Comparison of ENCODE assay signal across 14 mouse cellular contexts in genomic region chr16:37689934-37690333, GRCm38 (mm10). TPM values are rescaled to one million over a fixed set of nuclear protein-coding genes. Genes with fewer than 3 reads are reported as not detected.
DNase-seq lines count a peak whose midpoint lies in the region; ATAC-seq and TF ChIP-seq lines count a peak whose summit lies in the region.
"Had no signal": no experiment of that assay in that cellular context is flagged by ENCODE, and none has a peak within 500 bp of the region (broad histone marks: within the 10 kb centered on the region; RNA-seq: fewer than 3 reads in every experiment).

No protein-coding gene starts in this region.

- H3K4me3 ChIP-seq in heart, embryonic 14.5 days (ENCODE audit: control insufficient read depth in 1 of 2, insufficient read depth in 1 of 2, low read depth in 1 of 2, low read length in 2 of 2): no peak overlapping the region
- no peak overlapping the region for H3K4me3 ChIP-seq in heart, adult 2 months
- H3K4me3 ChIP-seq in CH12.LX (replicated peaks in 1 of 3; ENCODE audit: low read depth in 2 of 3, low read length in 2 of 3, poor library complexity in 1 of 3): peak overlapping the region; percentile 30 to 49 (median 49)
- no peak overlapping the region for H3K4me3 ChIP-seq in heart, postnatal 0 days (ENCODE audit: low read depth, low read length)
- H3K4me3 ChIP-seq: layer of hippocampus, adult 2 months; liver, embryonic 12.5 days had no signal

- 17% methylated on average over 10 of the region's 10 CpGs for WGBS in heart, embryonic 14.5 days
- WGBS in heart, adult 2 months: 36% methylated on average over 10 of the region's 10 CpGs
- 23% methylated on average over 10 of the region's 10 CpGs for WGBS in heart, postnatal 0 days

- H3K79me2 ChIP-seq in heart, adult 2 months (replicated peaks; ENCODE audit: control insufficient read depth, insufficient read depth, low read length): no peaks in the 10 kb centered on the region
- H3K79me2 ChIP-seq in CH12.LX (replicated peaks; ENCODE audit: control insufficient read depth, extremely low read depth, insufficient read depth, poor library complexity, severe bottlenecking): no peaks in the 10 kb centered on the region

- peak overlapping the region; percentile 18 to 24; a peak in 3 of 4 replicates for H3K27ac ChIP-seq in heart, embryonic 14.5 days (replicated peaks in 1 of 2; ENCODE audit: control insufficient read depth in 1 of 2, insufficient read depth in 1 of 2, low read depth in 2 of 2, low read length in 2 of 2)
- no peak overlapping the region for H3K27ac ChIP-seq in heart, adult 2 months
- peak overlapping the region; percentile 97 for H3K27ac ChIP-seq in CH12.LX (ENCODE audit: insufficient read depth, low read depth)
- peak overlapping the region; percentile 30 for H3K27ac ChIP-seq in heart, postnatal 0 days (ENCODE audit: low read depth)
- H3K27ac ChIP-seq: layer of hippocampus, adult 2 months; liver, embryonic 12.5 days had no signal

- H3K9ac ChIP-seq in heart, embryonic 14.5 days (ENCODE audit: low read length): no peak overlapping the region
- H3K9ac ChIP-seq in heart, adult 2 months (ENCODE audit: low read depth, low read length): no peak overlapping the region
- peak overlapping the region; percentile 72 for H3K9ac ChIP-seq in CH12.LX (ENCODE audit: insufficient read depth, low read depth)
- no peak overlapping the region; the same call in 1 of the 2 replicates for H3K9ac ChIP-seq in heart, postnatal 0 days (replicated peaks; ENCODE audit: low read depth, low read length)
- H3K9ac ChIP-seq: forebrain, postnatal 0 days; liver, embryonic 12.5 days had no signal

- dilution Hi-C loops in CH12.LX (cut with MboI; ENCODE audit: extremely low pct_ligation_motif_present, extremely low pct_unique_long_range_greater_than_20kb, low sequenced_read_pairs): no loop called here

- TF ChIP-seq CTCF in heart, adult 2 months (IDR thresholded peaks at IDR 0.05): no peak
- TF ChIP-seq CTCF in CH12.LX (conservative IDR thresholded peaks at IDR 0.05 in 1 of 2, IDR thresholded peaks at IDR 0.05 in 1 of 2; ENCODE audit: low read depth in 2 of 2, low read length in 2 of 2): no peak
- TF ChIP-seq CTCF in Patski (IDR thresholded peaks at IDR 0.05): no peak
- no peak for TF ChIP-seq CTCF in heart, postnatal 0 days (IDR thresholded peaks at IDR 0.05; ENCODE audit: low read depth)

- in situ Hi-C loops in CH12.LX (cut with MboI; ENCODE audit: low pct_ligation_motif_present, low pct_unique_long_range_greater_than_20kb, low sequenced_read_pairs) (loop anchor here (5.0 to 25.0 kb wide), 5 partner anchors 122 to 578 kb away; partner anchors contain the start of genes Gtf2e1 and Rabl3), Patski (cut with MboI; ENCODE audit: low pct_unique_long_range_greater_than_20kb) (loop anchor here (5.0 to 10.0 kb wide), 3 partner anchors 122 to 505 kb away; no protein-coding TSS in a partner anchor)

- peaks cover 32 to 41% of the 10 kb centered on the region in 2 experiments for H3K4me1 ChIP-seq in heart, embryonic 14.5 days (ENCODE audit: control insufficient read depth in 2 of 2, insufficient read depth in 2 of 2, low read length in 2 of 2)
- peaks cover 14% of the 10 kb centered on the region for H3K4me1 ChIP-seq in heart, adult 2 months (ENCODE audit: control insufficient read depth, insufficient read depth, low read length)
- H3K4me1 ChIP-seq in CH12.LX (ENCODE audit: control insufficient read depth in 1 of 2, insufficient read depth in 2 of 2): peaks cover 20 to 68% of the 10 kb centered on the region in 2 experiments
- peaks cover 27% of the 10 kb centered on the region for H3K4me1 ChIP-seq in heart, postnatal 0 days (ENCODE audit: control insufficient read depth, insufficient read depth)

- TF ChIP-seq POLR2A in heart, adult 2 months (IDR thresholded peaks at IDR 0.05; ENCODE audit: insufficient read depth, low read depth, low read length): no peak
- no peak for TF ChIP-seq POLR2A in CH12.LX (IDR thresholded peaks at IDR 0.05; ENCODE audit: low read depth, low read length)

- no peaks in the 10 kb centered on the region for H3K27me3 ChIP-seq in heart, embryonic 14.5 days (ENCODE audit: control insufficient read depth, insufficient read depth, low read length)
- no peaks in the 10 kb centered on the region for H3K27me3 ChIP-seq in heart, adult 2 months (ENCODE audit: control insufficient read depth, insufficient read depth, low read length)
- H3K27me3 ChIP-seq in CH12.LX (replicated peaks) (no peaks in the 10 kb centered on the region), Patski (no peaks in the 10 kb centered on the region)
- H3K27me3 ChIP-seq in heart, postnatal 0 days (ENCODE audit: control insufficient read depth, insufficient read depth, low read length): no peaks in the 10 kb centered on the region
- H3K27me3 ChIP-seq: liver, embryonic 12.5 days had no signal

- TF ChIP-seq EP300 in heart, adult 2 months (IDR thresholded peaks at IDR 0.05; ENCODE audit: insufficient read depth, low read depth, low read length): no peak
- TF ChIP-seq EP300 in CH12.LX (IDR thresholded peaks at IDR 0.05; ENCODE audit: low read length): peak; percentile 40; the same call in 1 of the 2 replicates
- TF ChIP-seq EP300 in heart, postnatal 0 days (IDR thresholded peaks at IDR 0.05; ENCODE audit: low read depth): no peak

- peak overlapping the region; percentile 7; the same call in 1 of the 2 replicates for H3K4me2 ChIP-seq in heart, embryonic 14.5 days (ENCODE audit: low read length)
- H3K4me2 ChIP-seq in CH12.LX (ENCODE audit: insufficient read depth, low read depth, poor library complexity, severe bottlenecking): peak overlapping the region; percentile 89
- H3K4me2 ChIP-seq in heart, postnatal 0 days (ENCODE audit: low read depth, low read length): no peak overlapping the region
- H3K4me2 ChIP-seq: liver, embryonic 12.5 days had no signal

- CTCF ChIA-PET in Patski (lab: Charles Lee): interaction anchor here (1.4 kb wide), 1 partner anchor 117 kb away, joined by 4 read pairs; no protein-coding TSS in a partner anchor

- intact Hi-C loops in heart, adult 2 months (cut with DNase I): loop anchor here (5.0 kb wide), 1 partner anchor 507 kb away; no protein-coding TSS in a partner anchor

- no peaks in the 10 kb centered on the region for H3K9me3 ChIP-seq in heart, embryonic 14.5 days (ENCODE audit: control insufficient read depth, low read length)
- no peaks in the 10 kb centered on the region for H3K9me3 ChIP-seq in CH12.LX (replicated peaks; ENCODE audit: low read length)
- no peaks in the 10 kb centered on the region for H3K9me3 ChIP-seq in heart, postnatal 0 days (replicated peaks; ENCODE audit: control insufficient read depth, low read length)
- H3K9me3 ChIP-seq: liver, embryonic 12.5 days had no signal

- POLR2A ChIA-PET in Patski (lab: Charles Lee): no interaction called here

- no peak for TF ChIP-seq RAD21 in CH12.LX (IDR thresholded peaks at IDR 0.05; ENCODE audit: low read depth, low read length)

- no peaks in the 10 kb centered on the region for H3K36me3 ChIP-seq in heart, embryonic 14.5 days (ENCODE audit: control insufficient read depth, insufficient read depth, low read length)
- H3K36me3 ChIP-seq in heart, adult 2 months (ENCODE audit: control insufficient read depth, insufficient read depth, low read length): no peaks in the 10 kb centered on the region
- no peaks in the 10 kb centered on the region for H3K36me3 ChIP-seq in CH12.LX (replicated peaks in 1 of 2; ENCODE audit: control insufficient read depth in 1 of 2, insufficient read depth in 1 of 2, low read length in 1 of 2)
- no peaks in the 10 kb centered on the region for H3K36me3 ChIP-seq in heart, postnatal 0 days (replicated peaks; ENCODE audit: control insufficient read depth, insufficient read depth, low read length)
- H3K36me3 ChIP-seq: liver, embryonic 12.5 days had no signal

- no peak for DNase-seq in heart, adult 2 months
- peak; percentile 79 for DNase-seq in CH12.LX (ENCODE audit: extremely low read depth)
- no peak for DNase-seq in Patski (ENCODE audit: low read depth, low spot score)
- DNase-seq in heart, postnatal 0 days (ENCODE audit: low spot score): peak; percentile 26
- DNase-seq in adipocyte (ENCODE audit: low spot score): no peak
- DNase-seq in layer of hippocampus, adult 9-11 months: no peak
- DNase-seq: cerebellum, adult 2 months; forebrain, postnatal 0 days; right cerebral cortex, adult 18-20 months had no signal

- ATAC-seq in heart, embryonic 14.5 days (ENCODE audit: insufficient number of reproducible peaks, insufficient read depth, low FRiP score, low read depth): no peak
- ATAC-seq in Patski: peak; percentile 60
- ATAC-seq in heart, postnatal 0 days (ENCODE audit: insufficient read depth, low read depth): 0 out of 2 replicates have a peak, but pooled peaks have one; percentile 7
- ATAC-seq in inflammation-experienced regulatory T-cells, adult 6 months: no peak
- ATAC-seq: hindbrain, embryonic 16.5 days had no signal

TF ChIP-seq in CH12.LX, 34 proteins besides CTCF, POLR2A, EP300 and RAD21 (continues in another document):
- no peak for TF ChIP-seq JUND (conservative IDR thresholded peaks at IDR 0.05; ENCODE audit: low read depth, low read length)
- peak; percentile 64; the same call in 1 of the 2 replicates for TF ChIP-seq ETS1 (conservative IDR thresholded peaks at IDR 0.05; ENCODE audit: low read depth, low read length)
- TF ChIP-seq ZNF384 (IDR thresholded peaks at IDR 0.05; ENCODE audit: low read depth, low read length): no peak
- no peak; the same call in 1 of the 2 replicates for TF ChIP-seq TCF12 (IDR thresholded peaks at IDR 0.05; ENCODE audit: low read depth, low read length)
- no peak for TF ChIP-seq POLR2AphosphoS2 (IDR thresholded peaks at IDR 0.05; ENCODE audit: low read depth, low read length)
- peak; percentile 52; the same call in 1 of the 2 replicates for TF ChIP-seq MEF2A (IDR thresholded peaks at IDR 0.05; ENCODE audit: borderline replicate concordance, low read depth, low read length)
- TF ChIP-seq MAZ (IDR thresholded peaks at IDR 0.05; ENCODE audit: low read depth, low read length): no peak
- no peak for TF ChIP-seq MAX (IDR thresholded peaks at IDR 0.05; ENCODE audit: low read length)
- no peak for TF ChIP-seq USF2 (conservative IDR thresholded peaks at IDR 0.05; ENCODE audit: low read depth, low read length)
- no peak for TF ChIP-seq NELFE (IDR thresholded peaks at IDR 0.05; ENCODE audit: low read depth, low read length)
- no peak; the same call in 1 of the 2 replicates for TF ChIP-seq MYC (IDR thresholded peaks at IDR 0.05; ENCODE audit: low read depth, low read length)

RNA-seq across cellular contexts. Expression of gene Ndufb4, which starts 35.7 kb away (rescaled TPM):
- polyA plus RNA-seq in heart, embryonic 14.5 days (2014; fragmentation: Nextera tagmentation; extraction: Ambion mirVana): 116 and 120 TPM in 2 replicates
- 100 to 1,000 TPM; 188 to 216 TPM for total RNA-seq in heart, adult 2 months (2021)
- 162 and 185 TPM in 2 replicates for polyA plus RNA-seq in heart, adult 2 months (2012; rRNA removed)
- total RNA-seq in CH12.LX (2012; rRNA removed) (70.7 and 72.3 TPM in 2 replicates), CH12.LX (2014; rRNA removed) (97.4 and 102 TPM in 2 replicates)
- polyA plus RNA-seq in CH12.LX (2012; ENCODE audit: insufficient read length, low read depth) (51.8 and 54.2 TPM in 2 replicates), Patski (2021) (32.2 TPM)
- total RNA-seq in heart, postnatal 0 days (2014; rRNA removed; ENCODE audit: low replicate concordance): 98.7 and 107 TPM in 2 replicates
- 242 and 274 TPM in 2 replicates for polyA plus RNA-seq in heart, postnatal 0 days (2015; fragmentation: Nextera tagmentation; extraction: Ambion mirVana)
- polyA plus RNA-seq in inflammation-experienced regulatory T-cells, adult 6 months (2017; shearing (Covaris generic)): 10 to 100 TPM; 51.4 to 58.7 (median 54.5) TPM

Comparison
In these comparisons a context has a peak if more than half of its experiments do, and no peak if none do; other contexts are left out.
1. ATAC-seq: peak in Patski (single experiment) and heart, postnatal 0 days (single experiment); none in heart, embryonic 14.5 days (single experiment) and inflammation-experienced regulatory T-cells, adult 6 months (single experiment).
2. DNase-seq: peak in CH12.LX (single experiment) and heart, postnatal 0 days (single experiment); none in heart, adult 2 months (0 of 2), Patski (single experiment), adipocyte (single experiment) and layer of hippocampus, adult 9-11 months (single experiment).
3. H3K4me3 ChIP-seq: peak in CH12.LX (3 of 3); none in heart, embryonic 14.5 days (0 of 2), heart, adult 2 months (single experiment) and heart, postnatal 0 days (single experiment).